Mouse (Mus musculus) MEL (cell line): ENCODE measurements around the gene Cd9. TPM values are rescaled to one million over a fixed set of nuclear protein-coding genes. Genes with fewer than 3 reads are reported as not detected.

ENCODE experiments used
- DNase-seq: peaks from one replicate; pipeline ENCODE4 v3.0.0; 2011; ENCODE audit warnings: low read depth, low spot score
- H3K27ac ChIP-seq: 2 replicates; pipeline ENCODE4 v1.5.1; 2012; ENCODE audit warnings: low read depth, mild to moderate bottlenecking, control low read depth, low read length, moderate library complexity; ENCODE audit not compliant: control insufficient read depth
- H3K27me3 ChIP-seq, 2 experiments: fragments of 150-350 bp in 1 of 2; sonication (generic) in 1 of 2; 2 replicates each; pipeline ENCODE4 v1.6.1; 2012; ENCODE audit warnings: low read length in 2 of 2, mild to moderate bottlenecking in 2 of 2, improper control_type of control experiment in 1 of 2, moderate library complexity in 1 of 2; ENCODE audit not compliant: insufficient read depth in 2 of 2, control insufficient read depth in 1 of 2
- H3K36me3 ChIP-seq, 2 experiments: 2 replicates each; pipeline ENCODE4 v1.6.1; 2012 to 2014; ENCODE audit warnings: low read length in 2 of 2, improper control_type of control experiment in 1 of 2, inconsistent platforms in 1 of 2, mild to moderate bottlenecking in 1 of 2; ENCODE audit not compliant: insufficient read depth in 2 of 2, control insufficient read depth in 1 of 2
- H3K4me1 ChIP-seq, 2 experiments: fragments of 150-350 bp in 1 of 2; sonication (generic) in 1 of 2; 2 replicates each; pipeline ENCODE4 v1.6.1; 2012; ENCODE audit warnings: low read length in 2 of 2, improper control_type of control experiment in 1 of 2, mild to moderate bottlenecking in 1 of 2; ENCODE audit not compliant: insufficient read depth in 2 of 2, control insufficient read depth in 1 of 2
- H3K4me3 ChIP-seq, 2 experiments: fragments of 150-350 bp in 1 of 2; sonication (generic) in 1 of 2; 2 replicates each; pipeline ENCODE4 v1.5.1; 2012; ENCODE audit warnings: low read depth in 2 of 2, low read length in 2 of 2, mild to moderate bottlenecking in 2 of 2, moderate library complexity in 2 of 2, control low read depth in 1 of 2, improper control_type of control experiment in 1 of 2; ENCODE audit not compliant: control insufficient read depth in 1 of 2, insufficient read depth in 1 of 2
- H3K79me2 ChIP-seq: 2 replicates; pipeline ENCODE4 v1.6.1; 2012; ENCODE audit warnings: mild to moderate bottlenecking, low read length, moderate library complexity; ENCODE audit not compliant: control insufficient read depth, poor library complexity, insufficient read depth
- H3K9ac ChIP-seq: 2 replicates; pipeline ENCODE4 v1.6.1; 2012; ENCODE audit warnings: low read depth, mild to moderate bottlenecking, control low read depth, low read length, moderate library complexity; ENCODE audit not compliant: control insufficient read depth, poor library complexity, severe bottlenecking
- H3K9me3 ChIP-seq: fragments of 150-350 bp; sonication (generic); replicated peaks from 2 replicates; pipeline ENCODE4 v1.6.1; 2012; ENCODE audit warnings: mild to moderate bottlenecking, low read length, improper control_type of control experiment, moderate library complexity; ENCODE audit not compliant: insufficient read depth
- CHD1 ChIP-seq: IDR thresholded peaks from 2 replicates; pipeline ENCODE4 v1.6.1; 2012; ENCODE audit warnings: low read depth, mild to moderate bottlenecking, inconsistent platforms, low read length, improper control_type of control experiment
- CHD2 ChIP-seq: IDR thresholded peaks from 2 replicates; pipeline ENCODE4 v1.6.1; 2011; ENCODE audit warnings: low read length, improper control_type of control experiment
- E2F4 ChIP-seq: IDR thresholded peaks from 2 replicates; pipeline ENCODE4 v1.6.1; 2011; ENCODE audit warnings: low read depth, low read length, improper control_type of control experiment, borderline replicate concordance
- EP300 ChIP-seq, 2 experiments: IDR thresholded peaks; 2 replicates each; pipeline ENCODE4 v1.6.1; 2011; ENCODE audit warnings: improper control_type of control experiment in 2 of 2, low read length in 2 of 2, low read depth in 1 of 2, mild to moderate bottlenecking in 1 of 2
- ETS1 ChIP-seq: IDR thresholded peaks from 2 replicates; pipeline ENCODE4 v1.6.1; 2012; ENCODE audit warnings: low read depth, mild to moderate bottlenecking, inconsistent platforms, low read length, improper control_type of control experiment, moderate library complexity
- GATA1 ChIP-seq: IDR thresholded peaks from 2 replicates; pipeline ENCODE4 v1.6.1; 2011; ENCODE audit warnings: low read depth, low read length, improper control_type of control experiment
- JUND ChIP-seq: IDR thresholded peaks from 2 replicates; pipeline ENCODE4 v1.6.1; 2011; ENCODE audit warnings: low read depth, mild to moderate bottlenecking, improper control_type of control experiment, low read length
- MAFK ChIP-seq: IDR thresholded peaks from 2 replicates; pipeline ENCODE4 v1.6.1; 2011; ENCODE audit warnings: low read depth, mild to moderate bottlenecking, low read length, improper control_type of control experiment, borderline replicate concordance
- MAX ChIP-seq: IDR thresholded peaks from 2 replicates; pipeline ENCODE4 v1.6.1; 2011; ENCODE audit warnings: low read length, improper control_type of control experiment
- MAZ ChIP-seq: IDR thresholded peaks from 2 replicates; pipeline ENCODE4 v1.6.1; 2012; ENCODE audit warnings: low read depth, mild to moderate bottlenecking, inconsistent platforms, low read length, improper control_type of control experiment
- MEF2A ChIP-seq: IDR thresholded peaks from 2 replicates; pipeline ENCODE4 v1.6.1; 2014; ENCODE audit warnings: low read depth, mild to moderate bottlenecking, inconsistent platforms, low read length, improper control_type of control experiment; ENCODE audit not compliant: poor library complexity, insufficient replicate concordance, severe bottlenecking; ENCODE audit errors: extremely low read depth
- MXI1 ChIP-seq: IDR thresholded peaks from 2 replicates; pipeline ENCODE4 v1.6.1; 2011; ENCODE audit warnings: mild to moderate bottlenecking, low read depth, low read length, improper control_type of control experiment
- POLR2A ChIP-seq, 2 experiments: IDR thresholded peaks; 2 replicates each; pipeline ENCODE4 v1.6.1; 2011 to 2012; ENCODE audit warnings: low read length in 2 of 2, mild to moderate bottlenecking in 2 of 2, control low read depth in 1 of 2, improper control_type of control experiment in 1 of 2, low read depth in 1 of 2, moderate library complexity in 1 of 2; ENCODE audit not compliant: control insufficient read depth in 1 of 2, insufficient read depth in 1 of 2, poor library complexity in 1 of 2
- POLR2AphosphoS2 ChIP-seq: IDR thresholded peaks from 2 replicates; pipeline ENCODE4 v1.6.1; 2011; ENCODE audit warnings: low read length, improper control_type of control experiment
- POLR2AphosphoS5 ChIP-seq: IDR thresholded peaks from 2 replicates; pipeline ENCODE4 v1.6.1; 2012; ENCODE audit warnings: low read depth, borderline replicate concordance, mild to moderate bottlenecking, inconsistent platforms, low read length, moderate library complexity, mixed read lengths
- RCOR1 ChIP-seq: IDR thresholded peaks from 2 replicates; pipeline ENCODE4 v1.6.1; 2012; ENCODE audit warnings: low read depth, mild to moderate bottlenecking, inconsistent platforms, low read length, improper control_type of control experiment
- SIN3A ChIP-seq: IDR thresholded peaks from 2 replicates; pipeline ENCODE4 v1.6.1; 2012; ENCODE audit warnings: low read length, improper control_type of control experiment, inconsistent platforms
- SMC3 ChIP-seq: IDR thresholded peaks from 2 replicates; pipeline ENCODE4 v1.6.1; 2011; ENCODE audit warnings: low read depth, low read length, improper control_type of control experiment
- TBP ChIP-seq: IDR thresholded peaks from 2 replicates; pipeline ENCODE4 v1.8.0; 2011; ENCODE audit warnings: low read depth, low read length, improper control_type of control experiment
- TCF12 ChIP-seq: IDR thresholded peaks from 2 replicates; pipeline ENCODE4 v1.6.1; 2014; ENCODE audit warnings: low read depth, mild to moderate bottlenecking, inconsistent platforms, low read length, improper control_type of control experiment, moderate library complexity
- UBTF ChIP-seq: IDR thresholded peaks from 2 replicates; pipeline ENCODE4 v1.6.1; 2012; ENCODE audit warnings: low read depth, mild to moderate bottlenecking, inconsistent platforms, low read length, improper control_type of control experiment, moderate library complexity, borderline replicate concordance; ENCODE audit not compliant: insufficient read depth
- USF1 ChIP-seq: IDR thresholded peaks from 2 replicates; pipeline ENCODE4 v1.6.1; 2014; ENCODE audit warnings: low read depth, mild to moderate bottlenecking, inconsistent platforms, low read length, improper control_type of control experiment, moderate library complexity
- USF2 ChIP-seq, 2 experiments: IDR thresholded peaks; 2 replicates each; pipeline ENCODE4 v1.6.1; 2011 to 2012; ENCODE audit warnings: improper control_type of control experiment in 2 of 2, low read length in 2 of 2, borderline replicate concordance in 1 of 2, inconsistent platforms in 1 of 2, low read depth in 1 of 2, mild to moderate bottlenecking in 1 of 2; ENCODE audit not compliant: insufficient read depth in 1 of 2
- ZC3H11A ChIP-seq: IDR thresholded peaks from 2 replicates; pipeline ENCODE4 v1.6.1; 2012; ENCODE audit warnings: low read depth, mild to moderate bottlenecking, inconsistent platforms, low read length, improper control_type of control experiment
- ZKSCAN1 ChIP-seq: IDR thresholded peaks from 2 replicates; pipeline ENCODE4 v1.6.1; 2012; ENCODE audit warnings: low read depth, mild to moderate bottlenecking, inconsistent platforms, low read length, improper control_type of control experiment, moderate library complexity
- ZNF384 ChIP-seq: IDR thresholded peaks from 2 replicates; pipeline ENCODE4 v1.6.1; 2012; ENCODE audit warnings: low read depth, mild to moderate bottlenecking, inconsistent platforms, low read length, improper control_type of control experiment
- polyA plus RNA-seq, 2 experiments: library from polyadenylated mRNA; stranded (reverse) in 1 of 2; unstranded in 1 of 2; fragments of >175 nt in 1 of 2; fragments of >200 nt in 1 of 2; gene quantifications; 2 replicates each; pipeline versions ENCODE4 v1.2.1 to v1.2.4; 2012; ENCODE audit warnings: low replicate concordance in 2 of 2, low read depth in 1 of 2; ENCODE audit not compliant: insufficient read length in 2 of 2, insufficient read depth in 1 of 2, missing spikeins in 1 of 2
- total RNA-seq: library from RNA; depleted of rRNA; stranded (reverse); fragments of 300-350 nt; gene quantifications from 2 replicates; pipeline ENCODE4 v1.2.3, GENCODE M21; 2012

The Cd9 gene
- total and polyA plus RNA-seq, 3 experiments, result 3.6 to 10.9 TPM; not detected in 1

DNA sequence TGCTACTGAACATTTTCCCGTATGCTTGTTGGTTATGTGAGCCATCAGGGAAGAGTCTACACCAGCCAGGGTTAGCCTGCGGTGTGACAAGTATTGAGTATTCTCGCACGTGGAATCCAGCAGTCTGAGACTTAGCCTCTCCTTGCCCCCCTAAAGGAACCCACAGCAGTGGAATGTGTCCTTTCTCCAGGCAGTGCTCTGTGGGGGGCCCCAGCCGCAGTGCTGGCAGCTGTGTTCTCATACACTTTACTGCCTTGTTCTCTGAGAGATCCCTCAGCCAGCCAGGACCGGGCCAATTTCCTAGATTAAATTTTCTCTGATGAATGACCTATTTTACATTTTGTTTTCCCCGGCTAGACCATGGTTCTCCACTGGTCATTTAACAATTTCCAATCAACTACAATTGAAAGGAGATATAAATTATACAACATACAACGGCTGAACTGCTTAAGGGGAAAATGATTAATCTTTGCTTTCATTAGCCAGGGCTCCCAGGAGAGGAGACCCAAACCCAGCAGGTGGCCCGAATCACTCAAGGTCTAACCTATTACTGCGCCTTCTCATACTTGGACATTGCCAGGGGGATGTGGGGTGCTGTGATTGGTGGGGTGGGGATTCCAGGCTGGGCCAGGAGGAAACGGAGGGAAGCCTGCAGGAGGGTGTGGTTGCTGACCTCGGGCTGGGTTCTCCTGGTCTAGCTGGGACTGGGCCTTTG lies 38.6 kb downstream of the Cd9 start:
- no peaks in the 10 kb centered on the region for H3K79me2 ChIP-seq
- no peak for TF ChIP-seq ETS1
- no peak for TF ChIP-seq ZC3H11A
- TF ChIP-seq TBP, result no peak
- TF ChIP-seq MEF2A, result no peak
- TF ChIP-seq POLR2A (IDR thresholded peaks at IDR 0.05; ENCODE audit: control insufficient read depth in 1 of 2, insufficient read depth in 1 of 2, low read depth in 1 of 2, low read length in 2 of 2, poor library complexity in 1 of 2), result no peak
- no peak for TF ChIP-seq GATA1
- TF ChIP-seq MAX, result no peak
- no peak for TF ChIP-seq POLR2AphosphoS2
- TF ChIP-seq CHD1, result no peak
- no peak for TF ChIP-seq MXI1
- TF ChIP-seq ZNF384, result no peak
- no peak for TF ChIP-seq E2F4
- TF ChIP-seq MAFK, result no peak
- no peak overlapping the region for H3K4me3 ChIP-seq
- peaks cover 0 to 2% of the 10 kb centered on the region in 2 experiments; a peak in 1 of 4 replicates for H3K36me3 ChIP-seq
- H3K27me3 ChIP-seq, result no peaks in the 10 kb centered on the region
- H3K9me3 ChIP-seq, result no peaks in the 10 kb centered on the region
- H3K9ac ChIP-seq, result no peak overlapping the region
- no peak overlapping the region for H3K27ac ChIP-seq
- no peak for DNase-seq
- H3K4me1 ChIP-seq, result peaks cover 6 to 9% of the 10 kb centered on the region in 2 experiments

- H3K4me3 ChIP-seq, result no peak overlapping the region
- H3K27me3 ChIP-seq, result no peaks in the 10 kb centered on the region
- H3K36me3 ChIP-seq, result no peaks in the 10 kb centered on the region
- no peaks in the 10 kb centered on the region for H3K9me3 ChIP-seq
- H3K27ac ChIP-seq, result no peak overlapping the region
- H3K79me2 ChIP-seq, result no peaks in the 10 kb centered on the region
- peaks cover under 1 to 3% of the 10 kb centered on the region in 2 experiments for H3K4me1 ChIP-seq
- no peak for TF ChIP-seq TBP
- TF ChIP-seq POLR2AphosphoS5, result no peak
- no peak for TF ChIP-seq USF1
- TF ChIP-seq CHD2, result no peak
- TF ChIP-seq MAZ, result no peak
- TF ChIP-seq POLR2A (IDR thresholded peaks at IDR 0.05; ENCODE audit: control insufficient read depth in 1 of 2, insufficient read depth in 1 of 2, low read depth in 1 of 2, low read length in 2 of 2, poor library complexity in 1 of 2), result no peak
- TF ChIP-seq ZKSCAN1, result no peak
- no peak for TF ChIP-seq UBTF
- no peak for TF ChIP-seq SMC3
- TF ChIP-seq USF2 (IDR thresholded peaks at IDR 0.05; ENCODE audit: borderline replicate concordance in 1 of 2, insufficient read depth in 1 of 2, low read depth in 1 of 2, low read length in 2 of 2), result no peak
- no peak for TF ChIP-seq GATA1
- TF ChIP-seq JUND, result no peak
- TF ChIP-seq SIN3A, result no peak
- TF ChIP-seq RCOR1, result no peak
- no peak for TF ChIP-seq EP300 (IDR thresholded peaks at IDR 0.05; ENCODE audit: low read depth in 1 of 2, low read length in 2 of 2)
- no peak for TF ChIP-seq TCF12
- TF ChIP-seq, all 39 proteins: peak for 0
- no peak overlapping the region for H3K9ac ChIP-seq
- no peak for DNase-seq
Measured at GRCm38 (mm10) chr6:125454731-125455130, 39.9 kb downstream of the Cd9 start.
